Mouse (Mus musculus) layer of hippocampus, postnatal 25 days (tissue): Measurements from ENCODE around the gene 4930558C23Rik. TPM values are rescaled to one million over a fixed set of nuclear protein-coding genes. Genes with fewer than 3 reads are reported as not detected.
"Not testable (repeated sequence)": the region's sequence is repeated elsewhere in the genome, so short reads cannot be mapped to it uniquely, and the experiment has no call there.

Experiments used
- DNase-seq, 2 experiments: peaks; one replicate each; pipeline ENCODE4 v3.0.0; 2022; ENCODE audit warnings: mixed read lengths in 2 of 2, low spot score in 1 of 2; ENCODE audit errors: extremely low spot score in 1 of 2
- total RNA-seq, 2 experiments: library from RNA; stranded (reverse); gene quantifications; 2 replicates each; pipeline ENCODE4 v1.2.3; 2021

Gene 4930558C23Rik
- not detected for total RNA-seq

DNA sequence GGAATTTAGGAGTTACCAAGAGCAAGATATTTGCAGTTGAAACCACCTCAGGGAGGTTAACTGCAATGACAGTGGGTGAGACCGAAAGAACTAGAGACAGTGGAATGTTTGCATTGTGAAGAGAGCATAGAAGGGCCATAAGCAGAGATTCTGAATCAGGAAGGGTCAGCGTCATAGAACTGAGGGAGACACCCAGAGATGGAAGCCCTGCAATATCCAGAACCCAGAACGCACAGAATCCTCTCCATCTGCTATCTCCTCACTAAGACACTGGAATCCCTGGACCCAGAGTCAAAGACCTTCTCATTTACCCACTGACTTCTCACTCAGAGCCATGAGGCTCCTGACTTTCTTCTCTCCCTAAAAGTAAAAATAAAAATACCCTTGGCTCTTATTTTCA lies at the start of gene 4930558C23Rik:
TSS of gene 4930558C23Rik (minus strand) at position 101 of the 400 bp plus-strand sequence.
- DNase-seq = no peak

- no peak for DNase-seq
Observed at GRCm38 (mm10) chr3:95450915-95451314, 48.3 kb upstream of the 4930558C23Rik start.

GRCm38 (mm10) chr3:95450408-95450807 lies 47.8 kb upstream of the 4930558C23Rik start:
- DNase-seq = peak; percentile 13 to 38

GRCm38 (mm10) chr3:95445311-95445710 lies 42.7 kb upstream of the 4930558C23Rik start:
- DNase-seq = no peak

DNA sequence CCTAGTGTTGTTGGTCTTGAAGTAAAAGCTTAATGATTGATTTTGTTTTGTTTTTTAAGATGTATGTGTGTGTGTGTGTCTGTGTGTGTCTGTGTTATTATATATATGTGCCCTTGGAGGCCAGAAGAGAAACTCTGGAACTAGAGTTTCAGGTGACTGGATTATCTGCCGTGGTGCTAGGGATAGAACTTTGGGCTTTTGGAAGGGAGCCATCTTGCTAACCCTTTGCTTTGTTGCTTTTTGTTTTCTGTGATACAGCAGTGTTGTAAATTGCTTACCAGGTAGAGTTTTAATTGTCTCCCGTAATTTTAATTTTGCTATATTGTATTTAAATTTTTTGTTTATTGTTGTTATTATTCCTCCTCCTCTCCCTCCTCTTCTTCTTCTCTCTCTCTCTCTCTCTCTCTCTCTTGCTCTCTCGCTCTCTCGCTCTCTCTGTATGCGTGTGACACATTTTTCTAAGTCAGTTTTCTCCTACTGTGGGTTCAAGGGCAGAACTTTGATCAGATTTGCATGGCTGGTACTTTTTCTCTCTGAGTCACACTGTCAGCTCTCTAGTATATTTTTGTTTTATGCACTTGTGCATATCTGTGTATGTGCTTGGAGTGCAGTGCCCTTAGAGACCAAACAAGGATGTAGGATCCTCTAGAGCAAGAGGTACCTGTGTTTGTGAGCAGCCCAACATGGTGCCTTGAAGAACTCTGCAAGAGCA lies 39.9 kb upstream of the 4930558C23Rik start:
- no peak for DNase-seq

- DNase-seq = no peak
Observed at GRCm38 (mm10) chr3:95439670-95440069, 37.0 kb upstream of the 4930558C23Rik start.

DNA sequence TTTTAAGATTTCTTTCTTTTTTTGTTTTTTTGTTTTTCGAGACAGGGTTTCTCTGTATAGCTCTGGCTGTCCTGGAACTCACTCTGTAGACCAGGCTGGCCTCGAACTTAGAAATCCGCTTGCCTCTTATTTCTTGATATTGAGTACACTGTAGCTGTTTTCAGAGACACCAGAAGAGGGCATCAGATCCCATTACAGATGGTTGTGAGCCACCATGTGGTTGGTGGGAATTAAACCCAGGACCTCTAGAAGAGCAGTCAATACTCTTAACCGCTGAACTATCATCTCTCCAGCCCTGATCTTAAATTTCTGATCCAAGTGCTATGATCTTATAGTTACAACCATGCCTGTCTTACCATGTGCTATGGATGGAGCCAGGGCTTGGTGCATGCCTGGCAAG lies 36.0 kb upstream of the 4930558C23Rik start:
- DNase-seq = not testable (repeated sequence)

DNA sequence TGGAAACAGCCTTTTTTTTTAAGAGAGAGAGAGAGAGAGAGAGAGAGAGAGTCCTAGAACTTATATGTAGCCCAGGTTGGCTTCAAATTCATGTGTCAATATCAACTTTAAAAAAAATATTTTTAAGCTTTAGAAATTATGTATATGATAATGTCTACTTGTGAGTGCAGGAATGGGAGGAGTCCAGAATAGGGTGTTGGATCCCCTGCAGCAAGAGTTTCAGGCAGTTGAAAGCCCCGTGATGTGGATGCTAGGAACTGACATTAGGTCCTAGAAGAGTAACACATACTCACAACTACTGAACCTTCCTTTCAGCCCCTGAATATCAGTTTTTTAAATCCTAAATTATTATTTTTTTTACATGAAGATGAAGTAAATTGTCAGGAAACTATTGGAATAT lies 32.9 kb upstream of the 4930558C23Rik start:
- DNase-seq = no peak

DNA sequence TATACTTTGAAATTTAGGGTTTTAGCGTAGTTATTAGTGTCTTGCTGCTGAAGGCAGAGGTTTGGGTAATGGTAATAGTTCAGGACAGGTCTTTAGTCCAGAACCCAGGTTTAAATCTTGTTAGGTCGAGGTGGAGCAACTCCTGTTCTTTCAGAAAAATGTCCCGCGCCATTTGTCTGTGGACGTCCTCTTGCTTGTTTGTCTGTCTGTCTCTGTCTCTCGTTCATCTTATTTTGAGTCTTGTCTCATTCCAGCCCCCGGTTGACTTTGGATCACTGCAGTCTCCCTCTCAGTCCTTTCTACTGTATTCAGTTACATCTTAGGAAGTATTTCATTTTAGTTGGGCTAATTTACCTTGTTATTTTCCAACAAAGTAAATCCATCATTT lies 32.3 kb upstream of the 4930558C23Rik start:
- no peak for DNase-seq

DNA sequence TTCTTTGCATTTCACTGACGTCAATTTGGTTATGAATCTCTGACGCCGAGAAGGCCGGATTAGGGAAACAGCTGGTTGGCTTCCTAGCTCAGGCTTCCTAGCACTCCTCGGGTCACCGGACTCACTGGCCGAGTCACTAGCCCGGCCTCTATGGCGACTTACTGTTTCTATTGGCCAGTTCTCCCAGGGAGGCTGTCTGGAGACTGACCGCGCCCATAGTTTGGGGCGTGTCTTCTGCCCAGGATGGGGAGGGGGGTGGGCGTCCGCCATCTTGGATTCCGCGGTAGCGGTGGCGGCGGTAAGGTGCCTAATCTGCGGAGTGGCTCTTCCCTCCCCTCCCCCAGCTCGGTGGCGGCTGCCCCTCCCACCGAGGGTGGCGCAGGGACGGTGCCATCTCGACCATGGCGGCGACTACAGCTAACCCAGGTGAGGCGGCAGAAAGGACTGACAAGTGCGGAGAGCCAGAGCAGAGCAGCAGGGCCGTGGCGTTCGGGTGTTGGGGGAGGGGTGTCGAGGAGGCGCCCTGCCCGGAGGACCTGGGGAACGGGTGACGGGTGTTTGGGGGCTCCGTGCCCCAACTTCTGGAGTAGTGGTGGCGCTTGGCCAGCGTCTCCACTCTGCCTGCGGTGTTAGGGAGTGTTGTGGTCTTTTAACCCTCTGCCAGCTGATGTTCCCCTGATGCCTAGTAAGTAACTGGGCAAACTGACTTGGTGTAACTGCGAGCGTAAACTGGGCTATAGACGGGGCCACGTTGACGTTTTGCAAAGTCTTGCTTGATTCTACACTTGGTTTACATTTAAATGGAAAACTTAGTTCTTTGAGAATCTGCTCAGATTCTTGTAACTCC lies 31.7 kb upstream of the 4930558C23Rik start, which contains the start of gene Arnt:
TSS of gene Arnt (plus strand) at position 253 of the 847 bp plus-strand sequence.
- peak; percentile 63 to 81 for DNase-seq

DNA sequence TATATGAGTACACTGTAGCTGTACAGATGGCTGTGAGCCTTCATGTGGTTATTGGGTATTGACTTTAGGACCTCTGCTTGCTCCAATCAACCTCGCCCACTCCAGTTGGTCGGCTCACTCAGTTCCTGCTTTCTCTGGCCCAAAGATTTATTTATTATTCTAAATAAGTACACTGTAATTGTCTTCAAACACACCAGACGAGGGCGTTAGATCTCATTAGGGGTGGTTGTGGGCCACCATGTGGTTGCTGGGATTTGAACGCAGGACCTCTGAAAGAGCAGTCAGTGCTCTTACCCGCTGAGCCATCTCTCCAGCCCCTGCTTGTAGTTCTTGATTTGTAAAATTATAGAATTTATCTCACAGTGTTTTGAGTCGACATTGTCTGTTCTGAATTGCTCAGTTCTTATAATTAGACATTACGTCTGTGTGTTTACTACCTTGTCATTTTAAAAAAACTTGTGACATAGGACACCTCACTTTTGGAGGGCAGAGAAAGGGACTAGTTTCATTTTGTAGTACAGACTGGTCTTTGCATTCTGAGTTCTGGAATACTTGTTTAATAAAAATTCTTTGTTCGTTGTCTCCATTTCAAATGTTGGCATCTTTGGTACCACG lies 30.8 kb upstream of the 4930558C23Rik start:
- DNase-seq = no peak

- not testable (repeated sequence) for DNase-seq
Observed at GRCm38 (mm10) chr3:95428423-95428822, 25.8 kb upstream of the 4930558C23Rik start.

- DNase-seq = peak; percentile 10 to 24
Observed at GRCm38 (mm10) chr3:95427891-95428238, 25.2 kb upstream of the 4930558C23Rik start.

- DNase-seq = not testable (repeated sequence)
Observed at GRCm38 (mm10) chr3:95427117-95427890, 24.7 kb upstream of the 4930558C23Rik start.

DNA sequence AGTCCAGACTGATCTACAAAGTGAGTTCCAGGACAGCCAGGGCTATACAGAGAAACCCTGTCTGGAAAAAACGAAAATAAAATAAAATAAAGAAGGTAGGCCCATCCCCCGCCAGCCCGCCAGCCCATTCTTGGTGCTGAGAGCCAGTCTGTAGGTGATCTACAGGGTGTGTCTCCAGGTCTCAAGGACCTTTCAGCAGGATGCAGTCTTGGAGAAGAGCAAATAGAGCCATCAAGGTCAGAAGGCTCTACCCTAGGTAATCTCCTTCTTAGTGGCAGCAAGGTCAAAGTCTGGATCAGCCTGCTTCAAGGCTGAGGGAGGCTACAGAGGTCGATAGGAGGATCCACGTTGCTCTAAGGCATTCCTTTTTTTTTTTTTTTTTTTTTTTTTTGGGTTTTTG lies 23.8 kb upstream of the 4930558C23Rik start:
- not testable (repeated sequence) for DNase-seq

DNA sequence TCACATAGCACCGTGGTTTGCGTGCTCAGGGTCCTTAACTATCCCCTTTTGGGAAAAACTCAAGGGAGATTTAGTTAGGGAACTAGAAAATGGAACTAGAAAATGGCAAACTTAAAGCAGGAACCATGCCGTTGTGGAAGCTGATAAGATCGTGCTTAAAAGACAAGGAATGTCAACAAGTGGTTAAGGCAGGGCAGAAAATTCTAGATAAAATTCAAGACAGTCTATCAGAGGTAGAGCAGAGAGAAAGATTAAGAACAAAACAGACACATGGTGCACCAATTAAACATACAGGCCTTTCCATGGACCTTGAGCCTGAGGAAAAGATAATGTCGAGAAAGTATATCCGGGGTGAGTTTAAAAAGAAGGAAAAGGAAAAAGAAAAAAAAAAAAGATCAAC lies 15.2 kb upstream of the 4930558C23Rik start:
- no peak for DNase-seq

- no peak for DNase-seq
Observed at GRCm38 (mm10) chr3:95412268-95412667, 9.6 kb upstream of the 4930558C23Rik start.

DNA sequence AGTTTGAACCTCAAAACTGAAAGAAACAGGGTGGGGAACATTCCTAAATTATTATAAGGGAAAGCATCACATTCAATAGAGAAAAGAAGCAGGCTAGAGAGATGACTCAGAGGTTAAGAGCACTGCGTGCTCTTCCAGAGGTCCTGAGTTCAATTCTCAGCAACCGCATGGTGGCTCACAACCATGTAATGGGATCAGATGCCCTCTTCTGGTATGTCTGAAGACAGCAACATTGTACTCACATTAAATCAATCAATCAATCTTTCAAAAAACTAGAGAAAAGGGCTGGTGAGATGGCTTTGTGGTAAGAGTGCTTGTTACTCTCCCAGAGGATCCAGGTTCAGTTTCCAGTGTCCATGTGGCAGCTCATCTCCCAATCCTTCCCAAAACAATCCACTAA lies 6.2 kb upstream of the 4930558C23Rik start:
- DNase-seq = no peak

DNA sequence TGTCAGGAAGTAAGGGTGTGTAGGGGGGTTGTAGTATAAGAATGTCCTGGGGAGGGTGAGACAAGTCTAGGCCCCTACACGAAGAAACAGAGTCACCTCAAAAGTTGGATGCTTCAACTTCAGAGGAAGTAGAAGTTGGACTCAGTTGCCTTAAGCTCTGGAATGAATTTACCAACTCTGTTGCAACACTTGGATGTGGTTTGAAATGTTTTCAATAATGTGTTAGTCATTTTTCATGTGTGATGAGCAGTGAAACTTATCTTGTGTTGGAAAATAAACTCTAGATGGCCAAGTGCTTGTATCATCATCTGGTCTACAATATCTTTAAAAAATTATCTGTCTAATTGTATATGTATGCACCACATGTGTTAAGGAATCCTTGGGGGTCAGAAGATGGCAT lies 5.1 kb upstream of the 4930558C23Rik start:
- no peak for DNase-seq

DNA sequence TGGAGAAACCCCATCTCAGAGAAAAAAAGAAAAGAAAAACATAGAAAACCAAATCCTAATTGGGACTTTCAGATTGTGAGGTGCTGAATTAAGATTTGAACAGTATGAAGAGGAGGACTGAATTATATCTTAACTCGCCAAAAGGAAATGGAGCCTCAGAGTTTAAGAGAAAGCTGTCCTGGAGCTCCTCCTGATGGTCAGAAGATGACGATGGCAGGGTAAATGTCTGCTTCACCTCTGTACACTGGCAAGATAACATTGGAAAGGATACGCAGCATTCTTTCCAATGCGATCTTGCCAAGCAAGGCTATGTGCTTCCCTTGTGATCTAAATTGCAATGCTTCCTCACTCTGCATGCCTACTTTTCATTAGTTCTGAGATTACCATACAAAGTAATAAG lies 8.3 kb downstream of the 4930558C23Rik start:
- DNase-seq = no peak
